Mouse (Mus musculus) heart, postnatal 0 days (tissue): ENCODE data around the gene Gclc.

Source experiments
- CTCF ChIP-seq: IDR thresholded peaks from 2 replicates; pipeline ENCODE4 v1.5.1; 2016; ENCODE audit warnings: antibody characterized with exemption, control low read depth, low read depth
- EP300 ChIP-seq: IDR thresholded peaks from 2 replicates; pipeline ENCODE4 v1.6.1; 2016; ENCODE audit warnings: antibody characterized with exemption, low read depth

- TF ChIP-seq CTCF (no peak), EP300 (no peak)
Observed at GRCm38 (mm10) chr9:77751091-77751521, 3.2 kb upstream of the Gclc start.
